Mouse (Mus musculus) lung, adult 2 months (tissue): ENCODE data around the gene Ccnyl1.

ENCODE experiments used
- CTCF ChIP-seq: fragments of 200-500 bp; IDR thresholded peaks from 2 replicates; pipeline ENCODE4 v1.5.1; 2011; ENCODE audit warnings: mild to moderate bottlenecking, low read length, control low read depth; ENCODE audit not compliant: insufficient read depth
- POLR2A ChIP-seq: fragments of 200-500 bp; IDR thresholded peaks from 2 replicates; pipeline ENCODE4 v1.6.1; 2011; ENCODE audit warnings: low read depth, mild to moderate bottlenecking, control low read depth, low read length, borderline replicate concordance; ENCODE audit errors: extremely low read depth

GRCm38 (mm10) chr1:64688046-64688445 is 2.2 kb upstream of the Ccnyl1 start:
- TF ChIP-seq CTCF (no peak), POLR2A (no peak)
